Mouse (Mus musculus): ENCODE measurements around the gene Asb16.

- no peak for TF ChIP-seq CTCF (IDR thresholded peaks at IDR 0.05; ENCODE audit: borderline replicate concordance, insufficient read depth, low read length)
- TF ChIP-seq POLR2A (IDR thresholded peaks at IDR 0.05; ENCODE audit: low read depth, low read length): no peak
Observed at GRCm38 (mm10) chr11:102221243-102221953, 47.1 kb upstream of the Asb16 start.
